Mouse (Mus musculus) embryo, embryonic 10.5 days (tissue): Measurements from ENCODE around the gene Bpifa3.
"Not testable (repeated sequence)": the region's sequence is repeated elsewhere in the genome, so short reads cannot be mapped to it uniquely, and the experiment has no call there.

Experiments used
- DNase-seq: peaks from one replicate; pipeline ENCODE4 v3.0.0-alpha.2; 2015; ENCODE audit warnings: low spot score

The Bpifa3 gene

DNA sequence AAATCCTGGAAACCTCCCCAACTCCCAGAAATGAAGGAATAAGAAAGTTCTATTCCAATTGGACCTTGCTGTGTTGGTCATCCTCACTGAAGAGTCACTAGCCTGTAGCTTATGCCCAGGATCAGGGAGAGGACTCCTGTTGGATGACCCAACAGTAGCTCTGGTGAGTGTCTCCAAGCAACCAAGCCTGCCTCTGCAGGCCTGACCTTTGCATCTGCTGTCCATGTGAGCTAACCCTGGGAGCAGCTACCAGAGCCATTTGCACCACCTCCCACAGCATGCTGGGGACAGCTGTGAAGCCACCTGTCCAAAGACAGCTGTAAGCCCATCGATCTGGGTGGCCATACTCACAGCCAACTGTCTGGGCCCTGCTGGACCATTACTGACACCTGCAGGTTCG lies at the start of gene Bpifa3:
Bpifa3 (plus strand) TSS at position 217 of the 400 bp plus-strand sequence.
- no peak for DNase-seq

DNA sequence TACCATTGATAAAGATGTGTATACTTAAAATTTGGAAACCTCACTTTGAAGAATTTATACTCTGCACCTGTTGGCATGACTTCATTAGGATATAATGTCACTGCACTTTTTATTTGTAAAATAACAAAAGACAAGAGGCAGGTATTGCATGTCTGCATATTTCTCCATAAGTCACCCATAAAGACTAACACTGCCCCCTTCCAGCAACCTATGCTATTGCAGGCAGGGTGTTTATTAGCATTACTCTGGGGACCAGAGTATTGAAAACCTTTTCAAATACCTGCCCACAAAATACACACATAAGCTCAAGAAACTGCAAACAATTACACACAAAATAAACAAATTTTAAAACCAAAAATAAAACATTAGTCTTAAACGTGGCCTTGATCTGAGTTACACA lies 32.4 kb upstream of the Bpifa3 start:
- peak; percentile 12 for DNase-seq

- no peak for DNase-seq
Measured at GRCm38 (mm10) chr2:154117381-154117780, 12.8 kb upstream of the Bpifa3 start.

DNA sequence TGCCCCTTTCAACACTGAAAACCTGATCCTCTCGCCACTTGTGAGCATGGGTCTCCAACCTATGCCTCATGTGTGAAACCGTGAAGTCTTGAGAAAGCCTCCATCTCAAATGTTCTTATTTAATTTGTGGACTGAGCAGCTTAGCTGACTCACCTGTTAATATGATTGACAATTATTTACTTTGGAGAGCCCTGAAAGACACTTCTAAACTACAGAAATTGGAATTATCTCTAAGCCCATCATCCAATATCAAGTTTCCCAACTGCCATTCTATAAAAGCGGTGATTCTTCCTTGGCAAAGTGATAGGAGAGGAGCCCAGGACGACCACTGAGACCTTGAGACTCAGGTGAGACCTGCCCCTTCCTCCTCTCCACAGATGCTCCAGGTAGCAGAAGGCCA lies 12.4 kb downstream of the Bpifa3 start, which contains the start of gene Bpifa1:
Bpifa1 (plus strand) TSS at position 301 of the 400 bp plus-strand sequence.
- DNase-seq: no peak

DNA sequence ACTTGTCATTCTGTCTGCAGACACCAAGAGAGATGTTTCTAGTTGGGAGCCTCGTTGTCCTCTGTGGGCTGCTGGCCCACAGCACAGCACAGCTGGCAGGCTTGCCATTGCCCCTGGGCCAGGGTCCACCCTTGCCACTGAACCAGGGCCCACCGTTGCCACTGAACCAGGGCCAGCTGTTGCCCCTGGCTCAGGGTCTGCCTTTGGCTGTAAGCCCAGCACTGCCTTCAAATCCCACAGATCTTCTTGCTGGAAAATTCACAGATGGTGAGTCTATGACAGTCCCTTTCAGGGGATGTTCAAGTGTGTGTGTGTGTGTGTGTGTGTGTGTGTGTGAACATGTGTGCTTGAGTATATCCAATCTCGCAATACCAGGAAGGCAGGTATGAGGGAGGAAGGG lies 13.6 kb downstream of the Bpifa3 start:
- DNase-seq: no peak

DNA sequence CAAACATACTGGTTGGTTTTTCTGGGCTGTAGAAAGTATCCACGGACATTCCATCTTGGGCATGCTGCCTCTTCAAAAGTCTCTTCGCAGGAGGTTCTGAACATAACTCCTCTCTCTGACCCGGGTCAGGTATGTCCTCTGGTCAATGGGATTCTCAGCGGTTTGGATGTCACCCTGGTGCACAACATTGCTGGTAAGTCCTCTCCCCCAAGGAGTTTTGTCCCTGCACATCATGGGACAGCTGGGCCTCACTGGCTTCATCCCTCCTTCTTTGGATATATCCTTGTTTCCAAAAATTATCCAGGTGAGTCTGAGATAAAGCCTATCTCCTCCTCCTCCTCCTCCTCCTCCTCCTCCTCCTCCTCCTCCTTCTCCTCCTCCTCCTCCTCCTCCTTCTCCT lies 17.4 kb downstream of the Bpifa3 start:
- no peak for DNase-seq

GRCm38 (mm10) chr2:154158433-154158832 lies 28.3 kb downstream of the Bpifa3 start:
- peak; percentile 50 for DNase-seq

- no peak for DNase-seq
Measured at GRCm38 (mm10) chr2:154162307-154162706, 32.2 kb downstream of the Bpifa3 start, which contains the start of gene Bpifa5. Gene Bpifa5, plus strand, starts transcription at chr2:154162607.

GRCm38 (mm10) chr2:154163306-154163705 lies 33.2 kb downstream of the Bpifa3 start:
- no peak for DNase-seq

- DNase-seq: no peak
Measured at GRCm38 (mm10) chr2:154169172-154169571, 39.0 kb downstream of the Bpifa3 start.

DNA sequence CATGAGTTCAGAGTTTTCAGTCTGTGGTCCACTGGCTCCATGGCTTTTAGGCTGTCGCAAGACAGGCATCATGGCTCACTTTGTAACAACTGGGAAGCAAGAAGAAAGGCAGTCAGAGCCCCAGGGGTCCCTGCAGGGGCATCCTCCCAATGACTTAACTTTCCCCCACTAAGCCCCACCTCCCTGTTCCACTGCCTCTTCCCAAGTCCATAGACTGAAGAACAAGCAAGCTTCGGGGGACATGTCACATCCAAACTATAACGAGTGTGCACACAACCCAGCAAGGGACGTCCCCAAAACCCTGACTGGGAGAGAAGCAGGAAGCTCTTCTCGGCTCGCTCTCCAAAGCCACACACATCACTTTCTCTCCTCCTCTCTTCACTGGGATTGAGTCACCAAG lies 41.5 kb downstream of the Bpifa3 start:
- DNase-seq: no peak

GRCm38 (mm10) chr2:154173313-154173712 lies 43.2 kb downstream of the Bpifa3 start:
- peak; percentile 71 for DNase-seq

DNA sequence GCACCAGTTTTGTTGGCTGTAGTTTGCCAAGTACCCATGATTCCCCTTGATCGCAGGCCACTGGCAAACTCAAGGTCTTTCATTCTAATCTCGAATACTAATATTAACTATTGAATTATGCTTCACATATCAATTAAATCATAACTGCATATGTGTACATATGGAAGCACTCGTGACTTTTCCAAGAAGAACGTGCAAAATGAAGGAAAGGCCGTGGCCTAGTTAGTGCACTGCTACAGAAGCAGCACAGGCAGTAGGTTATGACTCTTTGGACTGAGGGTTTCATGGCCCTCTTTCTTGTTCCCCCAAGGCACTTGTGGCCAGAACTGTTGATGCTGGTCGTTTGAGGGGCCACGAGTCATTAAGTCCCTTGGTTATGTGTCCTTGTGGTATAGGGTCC lies 51.8 kb downstream of the Bpifa3 start:
- DNase-seq: not testable (repeated sequence)

DNA sequence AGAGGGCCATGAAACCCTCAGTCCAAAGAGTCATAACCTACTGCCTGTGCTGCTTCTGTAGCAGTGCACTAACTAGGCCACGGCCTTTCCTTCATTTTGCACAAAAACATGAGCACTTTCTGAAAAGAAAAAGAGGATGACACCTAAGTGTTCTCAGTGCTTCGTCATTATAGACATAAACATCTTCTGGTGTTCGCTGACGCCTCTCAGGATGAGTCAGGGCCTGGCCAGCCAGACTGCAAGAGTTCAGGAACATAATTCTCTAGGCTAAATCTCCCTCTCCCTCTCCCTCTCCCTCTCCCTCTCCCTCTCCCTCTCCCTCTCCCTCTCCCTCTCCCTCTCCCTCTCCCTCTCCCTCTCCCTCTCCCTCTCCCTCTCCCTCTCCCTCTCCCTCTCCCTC lies 52.9 kb downstream of the Bpifa3 start:
- not testable (repeated sequence) for DNase-seq

GRCm38 (mm10) chr2:154185319-154185718 lies 55.2 kb downstream of the Bpifa3 start:
- no peak for DNase-seq

GRCm38 (mm10) chr2:154185748-154186147 lies 55.6 kb downstream of the Bpifa3 start:
- DNase-seq: no peak

DNA sequence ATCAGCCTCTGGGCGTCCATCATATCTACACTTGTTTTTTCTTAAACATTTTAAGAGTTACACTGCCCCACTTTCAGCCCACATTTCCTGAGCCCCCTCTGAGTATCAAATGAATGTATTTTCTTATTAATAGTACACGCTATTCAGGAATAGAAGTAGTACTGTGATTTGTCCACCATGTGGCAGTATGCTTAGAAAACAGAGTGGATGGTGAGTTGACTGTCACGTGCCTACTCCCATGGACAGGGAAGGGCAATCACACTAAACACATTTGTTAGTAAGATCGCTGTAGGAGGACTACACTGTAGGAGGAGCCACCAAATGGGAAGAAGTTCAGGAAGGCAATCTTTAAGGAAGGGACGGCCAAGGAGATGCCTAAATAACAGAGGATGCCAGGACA lies 57.3 kb downstream of the Bpifa3 start:
- DNase-seq: peak; percentile 50
